Mouse (Mus musculus): ENCODE measurements around the gene Gm26965. TPM values are rescaled to one million over a fixed set of nuclear protein-coding genes. Genes with fewer than 3 reads are reported as not detected.

Gene Gm26965
- total RNA-seq, 2 experiments from 2014 or later: 1.8 TPM; not detected in 1

Other genes with a start within 250 kb of the Gm26965 start
- gene Zfp458, start 247.7 kb downstream of the Gm26965 start, total RNA-seq (2021): 10 to 100 TPM; 17.7 to 21.5 TPM
- 1 to 10 TPM; 3.0 to 5.5 TPM for gene Zfp457, start 219.7 kb downstream of the Gm26965 start, total RNA-seq (2021)
- gene Zfp595, start 193.6 kb downstream of the Gm26965 start, total RNA-seq (2021): 1 to 10 TPM; 2.0 to 3.8 TPM
- gene Gm28044, start 165.6 kb downstream of the Gm26965 start, total RNA-seq (2021): not detected
- under 1 TPM; 0.91 to 1.00 TPM for gene Zfp953, start 165.5 kb downstream of the Gm26965 start, total RNA-seq (2021)
- under 1 TPM in 1 of 2 experiments, not detected in 1; 0.52 TPM for gene Gm28041, start 150.4 kb downstream of the Gm26965 start, total RNA-seq (2021)
- 1 to 10 TPM in 1 of 2 experiments, under 1 TPM in 1; 0.86 to 1.2 TPM for gene Zfp456, start 150.3 kb downstream of the Gm26965 start, total RNA-seq (2021)
- 1 to 10 TPM; 3.2 to 3.7 TPM for gene Zfp429, start 126.3 kb downstream of the Gm26965 start, total RNA-seq (2021)
- gene Zfp459, start 104.7 kb downstream of the Gm26965 start, total RNA-seq (2021): 1 to 10 TPM; 6.0 to 6.5 TPM
- 10 to 100 TPM; 12.6 TPM for gene Zfp874a, start 74.5 kb downstream of the Gm26965 start, total RNA-seq (2021)
- 10 to 100 TPM; 15.5 to 17.5 TPM for gene Zfp874b, start 41.9 kb downstream of the Gm26965 start, total RNA-seq (2021)
- 1 to 10 TPM; 7.2 to 7.7 TPM for gene Zfp58, start 25.6 kb downstream of the Gm26965 start, total RNA-seq (2021)
- 10 to 100 TPM; 21.8 to 22.2 TPM for gene Zfp87, start within 50 bp of the Gm26965 start, total RNA-seq (2021)
- gene Zfp748, start 27.7 kb upstream of the Gm26965 start, total RNA-seq (2021): 10 to 100 TPM in 1 of 2 experiments, 1 to 10 TPM in 1; 8.8 to 10.6 TPM
- gene Zfp729b, start 83.6 kb upstream of the Gm26965 start, total RNA-seq (2021): 1 to 10 TPM; 7.6 to 9.7 TPM
- 1 to 10 TPM in 1 of 2 experiments, under 1 TPM in 1; 0.82 to 2.1 TPM for gene Gm49345, start 111.6 kb upstream of the Gm26965 start, total RNA-seq (2021)
- 1 to 10 TPM; 7.5 to 10.0 TPM for gene Zfp729a, start 111.6 kb upstream of the Gm26965 start, total RNA-seq (2021)
- 10 to 100 TPM; 22.0 to 28.2 TPM for gene Zfp738, start 160.9 kb upstream of the Gm26965 start, total RNA-seq (2021)
- 10 to 100 TPM; 10.9 to 14.9 TPM for gene Zfp65, start 203.0 kb upstream of the Gm26965 start, total RNA-seq (2021)
- 1 to 10 TPM; 6.3 to 6.5 TPM for gene Zfp85, start 229.1 kb upstream of the Gm26965 start, total RNA-seq (2021)